Mouse (Mus musculus) thymus, postnatal 0 days (tissue): ENCODE results near the gene Gm49394. TPM values are rescaled to one million over a fixed set of nuclear protein-coding genes. Genes with fewer than 3 reads are reported as not detected.

Source experiments
- DNase-seq: peaks from one replicate; pipeline ENCODE4 v3.0.0-alpha.2; 2015; ENCODE audit warnings: low spot score
- polyA plus RNA-seq: library from polyadenylated mRNA; unstranded; fragments of >200 nt; fragmentation: Nextera tagmentation; extraction: Ambion mirVana; gene quantifications from 2 replicates; pipeline ENCODE4 v1.2.1, GENCODE M21; 2015

The Gm49394 gene
- polyA plus RNA-seq, result 0.08 TPM in 1 of 2 replicates, not detected in the other

DNA sequence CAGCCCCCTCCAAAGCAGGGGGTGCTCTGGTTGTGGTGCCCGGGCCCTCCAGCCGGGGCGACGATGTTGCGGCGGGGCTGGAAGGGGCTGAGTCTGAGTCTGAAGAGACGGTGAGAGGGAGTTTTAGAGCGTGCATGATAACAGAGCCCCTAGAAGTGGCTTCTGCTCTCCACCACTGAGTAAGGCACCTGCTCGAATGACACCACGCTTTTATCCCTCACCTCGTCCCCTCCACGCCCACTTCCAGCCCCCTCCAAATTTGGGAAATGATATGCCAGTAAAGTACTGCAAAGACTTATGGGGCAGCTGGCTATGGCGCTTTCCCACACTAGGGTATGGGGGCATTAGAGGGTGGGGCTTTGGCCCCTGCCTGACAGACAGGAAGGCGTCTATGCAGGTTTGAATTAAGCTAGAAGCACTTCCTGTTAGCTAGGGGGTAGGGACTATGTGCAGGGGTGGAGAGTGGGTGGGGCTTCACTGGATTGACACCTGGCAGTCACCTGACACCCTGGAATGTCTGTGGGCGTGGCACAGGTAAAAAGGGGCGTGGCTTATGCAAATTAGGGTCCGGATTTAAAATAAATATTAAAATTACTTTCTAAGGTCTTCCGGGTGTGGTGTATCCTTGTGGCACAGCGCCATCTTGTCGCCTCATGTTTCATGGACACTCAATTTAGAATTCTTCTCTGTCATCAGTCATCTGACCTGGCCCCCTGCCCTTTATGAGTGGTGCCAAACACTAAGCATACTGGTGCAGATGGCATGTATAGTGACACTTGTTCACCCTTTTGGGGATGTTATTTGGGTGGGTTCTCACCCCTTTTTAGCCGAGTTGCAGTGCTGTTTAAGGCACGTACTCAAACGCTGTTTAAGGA lies at the start of gene Gm49394:
Gene Gm49394 (minus strand): TSS at position 192 of the 875 bp plus-strand sequence.
- DNase-seq, result no peak

DNA sequence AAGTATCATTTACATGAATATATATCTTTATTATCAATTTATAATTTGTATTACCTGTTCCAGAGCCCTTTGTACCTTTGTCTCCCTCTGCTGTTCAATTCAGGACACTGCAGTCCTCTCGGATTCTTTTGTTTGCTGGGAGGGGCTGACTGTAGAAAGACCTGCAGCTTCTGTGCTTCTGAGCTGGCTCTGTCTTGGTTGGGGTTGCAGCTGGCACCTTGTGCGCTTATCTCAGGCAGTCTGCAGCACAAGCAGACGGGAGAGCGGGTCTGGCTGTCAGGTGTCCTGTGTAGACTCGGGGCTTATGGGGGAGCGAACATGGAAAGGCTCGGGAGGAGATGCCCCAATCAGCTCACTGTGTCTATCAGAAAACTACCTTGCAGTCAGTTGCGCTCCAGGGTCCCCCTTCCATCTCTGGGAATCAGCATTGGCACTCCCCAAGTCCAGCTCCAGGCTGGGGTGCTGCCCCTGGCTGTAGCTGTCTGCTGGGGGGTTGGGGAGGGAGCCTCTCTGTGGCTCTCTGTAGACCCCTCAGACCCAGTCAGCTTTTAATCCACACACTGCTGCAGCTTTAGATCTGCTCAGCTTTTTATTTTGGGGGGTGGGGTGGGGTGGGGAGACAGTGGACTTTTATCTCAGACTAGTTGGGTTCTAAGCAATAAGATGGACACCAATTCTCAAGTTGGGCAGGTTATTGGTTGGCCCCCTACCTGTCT lies 45.2 kb upstream of the Gm49394 start:
- DNase-seq, result peak; percentile 65

DNA sequence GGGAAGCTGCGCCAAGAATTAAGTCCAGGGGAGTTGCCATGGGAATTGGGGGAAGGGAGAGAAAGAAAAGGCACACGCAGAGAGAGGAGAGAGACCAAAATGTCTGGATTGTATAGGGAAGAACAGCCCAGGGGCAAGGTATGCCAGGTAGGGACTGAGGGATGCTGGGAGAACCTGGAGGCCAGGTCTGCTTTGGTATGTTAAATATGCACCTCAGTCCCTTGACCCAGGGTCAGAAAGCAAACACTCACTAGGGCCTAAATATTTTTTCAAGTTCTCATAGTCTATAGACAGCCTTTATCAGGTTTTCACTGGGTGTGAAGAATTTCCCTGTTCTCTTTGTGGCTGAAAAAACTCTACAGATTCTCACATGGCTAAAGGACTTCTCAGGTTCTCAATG lies 37.1 kb upstream of the Gm49394 start:
- DNase-seq, result no peak

DNA sequence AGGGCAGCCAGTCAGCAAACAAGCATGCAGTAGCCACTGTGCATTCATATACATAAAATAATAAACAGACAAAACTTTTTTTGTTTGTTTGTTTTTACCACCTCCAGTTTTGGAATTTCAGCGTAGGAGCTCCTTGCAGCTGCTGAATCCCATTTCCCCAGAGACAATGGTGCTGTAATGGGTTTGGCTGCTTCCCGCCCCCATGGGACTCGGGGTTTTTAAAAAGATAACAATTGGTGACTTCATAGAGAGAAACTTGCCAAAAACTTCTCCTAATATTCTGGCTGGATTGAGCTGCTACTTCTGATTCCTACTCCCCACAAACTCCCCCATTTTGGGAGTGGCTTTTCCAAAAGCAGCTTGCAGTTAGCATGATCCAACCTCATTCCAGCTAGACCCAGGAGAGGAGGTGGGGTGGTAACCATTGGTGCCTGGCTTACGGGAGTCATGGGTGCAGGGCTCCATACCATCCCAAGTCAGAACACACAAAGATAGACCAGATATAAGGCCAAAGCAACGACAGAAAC lies 29.7 kb upstream of the Gm49394 start:
- DNase-seq, result no peak

DNA sequence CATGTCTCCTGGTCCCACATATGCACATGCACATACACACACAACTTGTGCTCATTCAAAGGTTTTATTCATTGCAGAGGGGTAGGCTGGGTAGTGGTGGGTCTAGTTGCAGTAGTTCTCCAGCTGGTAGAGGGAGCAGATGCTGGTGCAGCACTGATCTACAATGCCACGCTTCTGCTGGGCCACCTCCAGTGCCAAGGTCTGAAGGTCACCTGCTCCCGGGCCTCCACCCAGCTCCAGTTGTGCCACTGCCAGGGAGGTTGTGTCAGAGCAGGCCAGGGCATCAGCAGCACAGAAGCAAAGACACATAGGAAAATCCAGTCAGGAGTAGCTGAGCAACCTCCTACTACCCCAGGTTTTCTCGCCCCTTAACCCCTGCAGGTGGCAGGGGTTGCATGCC lies 8.9 kb upstream of the Gm49394 start:
- DNase-seq, result no peak

DNA sequence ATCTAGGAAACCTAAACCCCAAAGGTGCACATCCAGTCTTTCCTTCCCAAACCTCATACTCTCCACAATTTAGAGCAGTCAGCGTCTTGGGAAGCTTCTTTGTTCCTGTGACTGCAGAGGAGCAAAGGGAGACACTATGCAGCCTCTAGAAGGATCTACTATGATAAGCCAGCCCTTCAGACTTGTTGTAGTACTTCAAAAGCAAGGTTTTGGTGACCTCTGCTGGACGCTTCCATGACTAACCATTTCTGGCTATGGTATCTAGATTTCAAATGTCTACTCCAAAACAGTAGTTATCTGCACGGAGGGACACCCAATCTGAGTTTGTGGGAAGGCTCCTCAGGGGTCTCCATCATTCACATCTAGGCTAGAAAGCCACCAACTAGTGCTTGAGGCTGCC lies 5.9 kb upstream of the Gm49394 start:
- peak; percentile 56 for DNase-seq

DNA sequence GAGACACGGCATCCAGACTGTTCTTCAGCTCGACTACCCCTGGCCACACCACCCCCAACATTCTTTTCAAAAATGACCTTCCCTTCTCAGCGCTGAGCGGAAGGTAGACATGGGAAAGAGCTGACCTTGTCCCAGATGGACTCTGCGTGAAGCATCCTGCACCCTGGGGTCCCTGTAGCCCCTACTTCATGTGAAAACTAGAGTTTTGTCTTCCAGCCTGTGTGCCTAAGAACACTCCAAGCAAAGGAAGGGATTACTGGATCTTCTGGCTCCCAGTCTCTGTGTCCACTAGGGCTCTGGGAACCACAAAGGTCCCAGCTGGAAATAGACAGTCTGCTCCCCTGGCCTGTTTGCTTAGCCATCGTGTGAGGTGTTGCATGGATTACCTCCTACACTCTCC lies 5.4 kb upstream of the Gm49394 start:
- DNase-seq, result no peak

DNA sequence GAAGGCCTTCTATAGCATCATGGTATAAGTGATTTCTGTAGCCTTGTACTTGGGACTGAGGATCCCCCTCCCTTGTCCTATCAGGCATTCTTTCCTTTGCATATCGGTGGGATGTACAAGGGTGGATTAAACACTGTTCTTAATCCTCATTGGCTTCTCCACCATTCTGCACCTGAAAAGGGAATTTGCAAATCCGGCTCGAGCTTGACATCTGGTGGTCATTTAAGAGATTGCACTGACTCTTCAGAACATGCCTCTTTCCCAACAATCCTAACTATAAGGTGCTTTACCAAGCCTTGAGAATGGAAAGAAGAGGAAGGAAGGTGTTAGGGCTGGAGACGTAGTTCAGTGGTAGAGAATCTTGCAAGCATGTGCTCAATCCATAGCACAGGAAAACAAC lies 2.4 kb upstream of the Gm49394 start:
- peak; percentile 49 for DNase-seq

DNA sequence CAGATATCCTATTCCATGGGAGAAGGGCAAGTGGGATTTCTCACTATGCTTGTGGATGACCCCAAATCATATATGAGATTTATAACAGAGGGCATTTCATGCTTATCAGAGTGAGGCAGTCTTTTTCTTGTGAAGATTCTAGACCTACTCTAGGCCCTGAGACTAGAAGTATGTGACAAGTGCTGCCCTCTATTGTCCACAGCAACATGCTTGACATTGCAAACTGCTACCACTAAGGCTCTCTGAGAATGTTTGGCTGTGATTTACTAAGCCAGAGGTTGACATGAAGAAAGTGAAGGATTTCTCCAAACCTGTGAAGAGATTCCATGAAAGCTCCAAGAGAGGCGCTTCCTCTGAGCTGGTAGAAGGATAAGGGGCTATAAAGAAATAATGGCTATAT lies 1.3 kb upstream of the Gm49394 start:
- peak; percentile 33 for DNase-seq

DNA sequence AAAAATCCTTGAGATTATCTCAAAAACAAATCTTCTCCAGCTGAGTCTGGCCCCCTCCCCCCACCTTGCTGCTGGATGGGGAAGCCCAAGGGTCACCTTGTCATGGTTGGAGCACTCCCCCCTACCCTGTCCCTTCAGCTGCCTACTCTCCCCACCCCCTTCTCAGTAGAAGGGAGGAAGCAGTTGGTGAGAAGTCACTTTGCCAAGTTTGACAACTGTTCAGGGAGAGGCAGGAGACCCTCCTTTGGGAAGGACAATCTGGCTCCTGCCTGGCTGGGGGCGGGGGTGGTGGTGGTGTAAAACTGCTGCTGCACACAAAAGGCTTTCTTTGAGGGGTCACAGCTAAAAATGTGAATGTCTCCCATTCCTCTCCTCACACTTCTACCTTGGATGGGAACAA lies 1.4 kb downstream of the Gm49394 start:
- DNase-seq, result no peak

DNA sequence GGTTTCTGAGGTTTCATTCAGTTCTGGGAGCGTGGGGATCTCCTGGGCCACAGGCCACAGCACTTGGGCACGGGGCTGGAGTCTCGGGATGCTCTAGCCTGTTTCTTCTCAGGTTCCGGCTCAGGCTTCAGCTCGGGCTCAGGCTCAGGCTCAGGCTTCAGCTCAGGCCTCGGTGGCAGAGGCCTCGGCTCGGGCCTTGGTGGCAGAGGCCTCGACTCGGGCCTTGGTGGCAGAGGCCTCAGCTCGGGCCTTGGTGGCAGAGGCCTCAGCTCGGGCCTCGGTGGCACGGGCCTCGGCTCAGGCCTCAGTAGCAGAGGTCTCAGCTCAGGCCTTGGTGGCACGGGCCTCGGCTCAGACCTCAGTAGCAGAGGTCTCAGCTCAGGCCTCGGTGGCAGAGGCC lies 2.2 kb downstream of the Gm49394 start:
- no peak for DNase-seq

DNA sequence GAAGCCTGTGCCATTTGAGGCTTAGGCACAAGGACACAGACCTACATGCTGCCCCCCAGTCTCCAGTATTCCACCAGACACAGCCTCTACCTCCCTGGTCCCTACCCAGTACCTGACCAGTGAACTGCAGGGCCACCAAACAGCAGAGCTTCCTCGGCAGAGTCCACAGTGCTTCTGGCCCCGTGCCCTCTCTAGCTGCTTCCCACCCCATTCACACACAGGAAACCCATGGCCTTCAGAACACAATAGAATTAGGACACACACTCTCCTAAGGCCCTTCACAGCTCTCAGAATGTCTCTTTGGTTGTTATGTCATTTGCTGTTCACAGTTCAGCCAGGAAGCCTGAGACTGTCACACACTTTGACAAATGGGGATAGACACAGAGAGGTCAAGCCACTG lies 3.1 kb downstream of the Gm49394 start, which contains the start of gene Igf2:
Gene Igf2 (minus strand): TSS at position 158 of the 400 bp plus-strand sequence.
- DNase-seq, result no peak

DNA sequence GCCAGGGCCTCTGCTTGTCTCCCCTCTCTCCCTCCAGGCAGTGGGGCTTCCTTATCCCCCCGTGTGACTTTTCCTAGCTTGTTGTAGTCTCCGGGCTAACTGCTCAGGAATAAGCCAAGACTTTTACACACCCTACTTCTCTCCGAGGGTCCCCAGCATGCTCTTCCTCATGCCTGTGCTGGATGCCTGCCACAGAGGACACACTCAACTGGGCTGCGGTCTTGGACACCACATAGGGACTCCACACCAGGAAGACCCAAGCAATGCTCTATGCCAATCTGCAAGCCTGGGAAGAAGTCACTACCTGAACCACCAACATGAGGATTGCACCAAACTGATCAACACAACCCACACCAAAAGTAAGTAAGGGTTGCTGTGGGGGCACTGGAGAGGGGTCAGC lies 3.6 kb downstream of the Gm49394 start:
- DNase-seq, result no peak

DNA sequence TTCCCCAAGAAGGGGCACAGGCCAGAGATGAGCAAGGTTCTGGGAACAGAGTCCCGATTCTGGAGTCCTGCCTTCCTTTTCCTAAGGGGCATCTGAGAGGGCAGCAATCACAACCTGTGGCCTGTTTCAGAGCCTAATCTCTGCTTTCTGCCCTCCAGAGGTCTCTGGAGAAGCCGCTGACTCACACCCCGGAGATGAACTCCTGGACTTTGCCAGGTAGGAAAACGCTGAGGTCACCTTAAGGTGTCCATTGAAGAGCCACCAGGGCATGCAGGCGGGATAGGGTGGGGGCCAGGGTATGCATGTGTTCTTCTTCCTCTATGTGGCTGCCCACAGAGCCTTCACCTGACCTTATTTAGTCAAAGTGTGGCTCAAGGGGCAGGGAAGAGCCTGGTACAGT lies 4.4 kb downstream of the Gm49394 start:
- no peak for DNase-seq

DNA sequence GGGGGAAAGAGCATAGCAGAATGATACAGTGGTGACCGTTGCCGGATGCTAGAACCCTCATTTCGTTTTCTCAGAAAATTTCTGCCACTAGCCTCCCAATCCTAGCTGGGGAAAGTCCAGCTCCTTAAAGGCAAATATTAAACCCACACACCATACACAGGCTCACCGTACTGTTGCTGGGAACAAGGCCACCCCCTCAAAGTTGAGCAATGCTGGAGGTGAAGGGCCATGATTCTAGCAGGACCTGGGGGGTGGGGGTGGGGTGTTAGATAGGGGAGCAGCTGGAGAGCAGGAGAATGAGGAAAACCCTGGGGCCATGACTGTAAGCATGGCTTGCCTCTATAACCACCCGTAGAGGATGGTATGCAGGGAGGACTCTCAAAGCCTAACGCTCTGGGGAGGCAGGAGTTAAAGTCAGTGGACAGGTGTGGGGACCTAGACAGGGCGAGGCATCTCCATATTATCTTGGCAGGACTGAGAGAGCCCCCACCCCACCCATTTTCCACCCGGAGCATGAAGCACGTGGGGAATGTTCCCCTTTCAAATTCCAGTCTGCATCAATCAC lies 5.2 kb downstream of the Gm49394 start:
- DNase-seq, result no peak

DNA sequence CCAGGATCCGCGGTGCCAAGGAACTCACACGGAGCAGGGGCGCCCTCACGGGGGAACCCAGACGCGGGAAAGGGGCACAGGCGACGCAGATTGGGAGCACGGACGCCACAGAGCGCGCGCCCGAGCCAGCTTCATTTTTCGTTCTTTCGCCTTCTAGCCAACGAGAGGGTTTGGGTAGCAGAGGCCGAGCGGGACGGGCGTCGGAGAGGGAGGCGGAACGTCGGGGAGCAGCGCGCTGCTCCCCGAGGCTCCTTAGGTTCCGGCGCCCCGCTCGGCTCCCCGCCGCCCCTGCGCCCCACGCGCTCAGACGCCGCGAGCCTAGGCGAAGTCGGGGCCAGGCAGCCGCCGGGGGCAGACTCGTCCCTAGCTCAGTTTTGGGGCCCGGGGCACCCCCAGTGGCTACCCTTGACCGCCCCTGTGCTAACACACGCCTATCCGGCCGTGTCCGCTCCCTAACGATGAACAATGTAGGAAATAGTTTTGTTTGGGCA lies 5.8 kb downstream of the Gm49394 start:
- peak; percentile 46 for DNase-seq

DNA sequence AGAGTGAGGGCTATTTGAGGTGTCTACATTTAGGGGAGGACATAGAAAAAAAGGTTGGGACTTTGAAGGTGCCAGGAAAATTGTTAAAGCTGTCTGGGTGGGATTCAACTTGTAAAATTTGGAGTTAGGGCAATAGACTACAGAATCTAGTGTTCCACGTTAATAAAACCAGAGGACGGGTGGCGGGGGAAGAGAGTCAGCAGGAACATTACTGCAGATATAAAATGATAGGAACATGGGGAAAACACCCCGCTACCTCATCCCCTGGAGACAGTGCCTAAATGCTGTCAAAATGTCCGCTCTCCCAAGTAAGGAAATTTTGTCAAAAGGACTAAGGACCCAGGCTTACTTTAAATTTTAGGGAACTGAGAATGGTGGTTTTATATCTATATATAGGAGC lies 6.6 kb downstream of the Gm49394 start:
- no peak for DNase-seq

DNA sequence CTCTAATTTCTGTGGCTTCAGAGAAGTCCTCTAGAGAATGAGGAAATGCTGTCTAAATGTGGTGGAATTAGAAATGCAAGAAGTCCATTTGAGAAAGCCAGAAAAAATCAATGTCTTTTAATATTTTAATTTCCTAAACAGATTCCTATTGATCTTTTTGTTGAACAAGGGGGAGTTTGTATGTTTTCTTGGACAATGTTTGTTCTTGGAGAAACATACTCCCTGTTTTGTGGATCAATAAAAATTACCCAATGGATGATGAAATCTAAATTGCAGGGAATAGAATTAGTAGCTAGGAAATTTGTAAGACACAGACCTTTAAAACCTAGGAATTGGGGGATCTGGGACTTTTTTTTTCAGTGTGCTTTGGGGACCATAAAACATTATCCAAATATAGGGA lies 7.9 kb downstream of the Gm49394 start:
- no peak for DNase-seq

DNA sequence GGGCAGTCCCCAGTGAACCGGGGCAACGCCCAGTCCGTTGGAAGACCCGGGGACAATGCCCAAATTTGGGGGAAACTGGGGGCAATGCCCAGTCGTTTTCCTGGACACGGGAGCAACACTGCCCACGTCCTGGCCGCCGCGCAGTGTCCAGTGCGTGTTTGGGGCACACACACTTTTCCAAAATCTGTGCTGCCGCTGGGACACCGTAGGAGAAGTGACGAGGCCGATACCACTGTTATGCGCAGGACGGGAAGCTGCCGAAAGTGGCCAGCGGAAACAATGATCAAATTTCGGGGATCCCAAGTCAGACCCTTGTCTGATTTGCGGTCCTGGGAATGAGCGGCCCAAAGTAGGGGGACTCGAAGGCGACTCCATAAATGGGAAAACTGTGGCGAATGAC lies 8.7 kb downstream of the Gm49394 start:
- no peak for DNase-seq

DNA sequence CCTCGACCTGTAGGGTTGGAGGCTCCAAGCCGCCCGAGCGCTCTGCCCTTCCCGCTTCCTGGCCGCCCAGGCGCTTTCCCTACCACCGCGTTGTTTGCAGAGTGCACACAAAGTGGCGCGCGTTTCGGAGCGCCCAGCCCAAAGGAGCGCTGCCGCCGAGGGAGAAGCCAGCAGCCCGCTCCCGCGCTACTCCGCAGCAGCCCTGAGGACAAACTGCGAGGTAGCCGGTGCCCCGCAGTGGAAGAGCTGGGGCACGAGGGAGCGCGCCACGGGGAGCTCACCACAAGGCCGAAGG lies 9.1 kb downstream of the Gm49394 start:
- no peak for DNase-seq

DNA sequence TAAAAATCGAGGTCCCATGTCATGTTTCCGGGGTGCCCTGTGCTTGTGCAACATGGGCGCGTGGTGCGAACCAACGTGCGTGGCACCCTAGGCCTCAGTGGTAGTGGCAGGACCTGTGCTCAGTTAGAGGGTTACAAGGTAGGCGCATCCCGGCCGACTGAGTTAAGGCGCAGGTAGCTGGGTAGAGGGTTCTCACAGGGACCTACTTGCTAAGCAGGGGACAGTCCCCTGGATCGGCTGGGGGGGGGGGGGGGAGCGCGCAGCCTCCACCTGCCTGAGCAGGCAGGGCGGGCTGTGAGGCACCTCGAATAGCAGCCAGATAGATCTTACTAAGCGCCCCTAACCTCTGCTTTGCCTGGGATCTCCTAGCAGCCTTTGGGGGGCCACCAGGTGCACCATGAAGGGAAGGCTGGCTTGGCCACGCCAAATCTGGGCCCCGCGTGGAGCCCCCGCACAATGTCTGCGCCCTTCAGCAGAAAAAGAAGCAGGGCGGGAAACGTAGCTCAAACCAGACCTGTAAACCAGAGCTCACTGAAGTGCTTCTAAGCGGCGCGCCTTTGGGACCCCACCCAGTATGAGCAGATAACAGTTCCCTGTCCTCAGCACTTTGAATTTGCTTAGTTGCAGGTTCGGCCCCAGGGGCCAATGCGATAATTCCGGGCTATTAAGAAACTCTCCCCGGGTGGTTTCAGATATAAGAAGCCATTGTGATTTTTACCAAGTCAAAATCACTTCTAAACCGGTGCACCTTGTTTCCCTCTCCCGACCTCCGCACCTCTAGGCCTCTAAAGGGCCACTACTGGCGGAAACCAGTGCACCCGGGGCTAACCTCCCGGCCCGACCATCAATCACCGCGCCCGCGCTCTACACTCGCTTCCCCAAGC lies 9.7 kb downstream of the Gm49394 start:
- DNase-seq, result peak; percentile 17
